Mouse (Mus musculus): ENCODE results near the gene Rassf3.

DNA sequence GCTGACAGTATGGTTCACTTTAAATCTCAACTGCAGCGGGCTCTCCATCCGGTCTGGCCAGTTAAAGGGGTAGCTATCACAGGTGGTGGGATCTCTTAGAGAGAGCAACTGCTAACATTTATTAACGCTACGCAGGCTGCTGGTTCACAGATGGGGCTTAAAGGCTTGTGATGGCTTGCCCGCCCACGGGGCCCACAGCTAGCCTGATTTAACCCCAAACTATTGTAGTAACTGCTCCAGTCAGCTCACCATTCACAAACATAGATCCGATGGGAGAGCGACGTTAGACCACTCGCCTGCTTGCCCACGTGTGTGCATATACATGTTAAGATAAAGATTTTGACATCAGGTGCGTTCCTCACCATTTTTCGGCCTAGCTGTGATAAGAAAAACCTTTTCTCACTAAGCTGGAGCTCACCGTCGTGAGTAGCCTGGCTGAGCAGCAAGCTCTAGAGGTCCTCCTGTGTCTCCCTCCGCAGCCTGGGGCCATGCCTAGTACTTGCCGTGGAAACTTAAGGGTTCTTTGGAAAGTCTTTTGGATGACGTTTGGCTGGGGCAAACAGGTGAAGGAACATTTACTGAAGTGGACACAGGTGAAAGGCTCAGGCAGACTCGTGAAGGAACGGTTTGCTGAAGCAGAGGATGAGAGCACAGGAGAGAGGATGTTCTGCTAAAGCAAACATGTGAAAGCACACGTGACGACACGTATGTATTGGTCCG, 13.8 kb downstream of the Rassf3 start:
- TF ChIP-seq EP300 (IDR thresholded peaks at IDR 0.05; ENCODE audit: low read depth) (no peak), CTCF (IDR thresholded peaks at IDR 0.05; ENCODE audit: low read depth) (no peak)
